Mouse (Mus musculus) MEL (cell line): Measurements from ENCODE around the gene Tnfrsf25. TPM values are rescaled to one million over a fixed set of nuclear protein-coding genes. Genes with fewer than 3 reads are reported as not detected.

Experiments
- DNase-seq: peaks from one replicate; pipeline ENCODE4 v3.0.0; 2011; ENCODE audit warnings: low read depth, low spot score
- H3K27ac ChIP-seq: 2 replicates; pipeline ENCODE4 v1.5.1; 2012; ENCODE audit warnings: low read depth, mild to moderate bottlenecking, control low read depth, low read length, moderate library complexity; ENCODE audit not compliant: control insufficient read depth
- H3K27me3 ChIP-seq, 2 experiments: fragments of 150-350 bp in 1 of 2; sonication (generic) in 1 of 2; 2 replicates each; pipeline ENCODE4 v1.6.1; 2012; ENCODE audit warnings: low read length in 2 of 2, mild to moderate bottlenecking in 2 of 2, improper control_type of control experiment in 1 of 2, moderate library complexity in 1 of 2; ENCODE audit not compliant: insufficient read depth in 2 of 2, control insufficient read depth in 1 of 2
- H3K36me3 ChIP-seq, 2 experiments: 2 replicates each; pipeline ENCODE4 v1.6.1; 2012 to 2014; ENCODE audit warnings: low read length in 2 of 2, improper control_type of control experiment in 1 of 2, inconsistent platforms in 1 of 2, mild to moderate bottlenecking in 1 of 2; ENCODE audit not compliant: insufficient read depth in 2 of 2, control insufficient read depth in 1 of 2
- H3K4me1 ChIP-seq, 2 experiments: fragments of 150-350 bp in 1 of 2; sonication (generic) in 1 of 2; 2 replicates each; pipeline ENCODE4 v1.6.1; 2012; ENCODE audit warnings: low read length in 2 of 2, improper control_type of control experiment in 1 of 2, mild to moderate bottlenecking in 1 of 2; ENCODE audit not compliant: insufficient read depth in 2 of 2, control insufficient read depth in 1 of 2
- H3K4me3 ChIP-seq, 2 experiments: fragments of 150-350 bp in 1 of 2; sonication (generic) in 1 of 2; 2 replicates each; pipeline ENCODE4 v1.5.1; 2012; ENCODE audit warnings: low read depth in 2 of 2, low read length in 2 of 2, mild to moderate bottlenecking in 2 of 2, moderate library complexity in 2 of 2, control low read depth in 1 of 2, improper control_type of control experiment in 1 of 2; ENCODE audit not compliant: control insufficient read depth in 1 of 2, insufficient read depth in 1 of 2
- H3K79me2 ChIP-seq: 2 replicates; pipeline ENCODE4 v1.6.1; 2012; ENCODE audit warnings: mild to moderate bottlenecking, low read length, moderate library complexity; ENCODE audit not compliant: control insufficient read depth, poor library complexity, insufficient read depth
- H3K9ac ChIP-seq: 2 replicates; pipeline ENCODE4 v1.6.1; 2012; ENCODE audit warnings: low read depth, mild to moderate bottlenecking, control low read depth, low read length, moderate library complexity; ENCODE audit not compliant: control insufficient read depth, poor library complexity, severe bottlenecking
- H3K9me3 ChIP-seq: fragments of 150-350 bp; sonication (generic); replicated peaks from 2 replicates; pipeline ENCODE4 v1.6.1; 2012; ENCODE audit warnings: mild to moderate bottlenecking, low read length, improper control_type of control experiment, moderate library complexity; ENCODE audit not compliant: insufficient read depth
- ETS1 ChIP-seq: IDR thresholded peaks from 2 replicates; pipeline ENCODE4 v1.6.1; 2012; ENCODE audit warnings: low read depth, mild to moderate bottlenecking, inconsistent platforms, low read length, improper control_type of control experiment, moderate library complexity
- GATA1 ChIP-seq: IDR thresholded peaks from 2 replicates; pipeline ENCODE4 v1.6.1; 2011; ENCODE audit warnings: low read depth, low read length, improper control_type of control experiment
- HCFC1 ChIP-seq: IDR thresholded peaks from 2 replicates; pipeline ENCODE4 v1.6.1; 2012; ENCODE audit warnings: low read depth, mild to moderate bottlenecking, inconsistent platforms, low read length, improper control_type of control experiment, moderate library complexity
- MAX ChIP-seq: IDR thresholded peaks from 2 replicates; pipeline ENCODE4 v1.6.1; 2011; ENCODE audit warnings: low read length, improper control_type of control experiment
- NELFE ChIP-seq: IDR thresholded peaks from 2 replicates; pipeline ENCODE4 v1.6.1; 2011; ENCODE audit warnings: low read depth, low read length, improper control_type of control experiment
- NRF1 ChIP-seq: IDR thresholded peaks from 2 replicates; pipeline ENCODE4 v1.6.1; 2014; ENCODE audit warnings: low read depth, mild to moderate bottlenecking, inconsistent platforms, low read length, improper control_type of control experiment, moderate library complexity; ENCODE audit not compliant: poor library complexity, insufficient read depth, severe bottlenecking
- POLR2A ChIP-seq, 2 experiments: IDR thresholded peaks; 2 replicates each; pipeline ENCODE4 v1.6.1; 2011 to 2012; ENCODE audit warnings: low read length in 2 of 2, mild to moderate bottlenecking in 2 of 2, control low read depth in 1 of 2, improper control_type of control experiment in 1 of 2, low read depth in 1 of 2, moderate library complexity in 1 of 2; ENCODE audit not compliant: control insufficient read depth in 1 of 2, insufficient read depth in 1 of 2, poor library complexity in 1 of 2
- TBP ChIP-seq: IDR thresholded peaks from 2 replicates; pipeline ENCODE4 v1.8.0; 2011; ENCODE audit warnings: low read depth, low read length, improper control_type of control experiment
- TCF12 ChIP-seq: IDR thresholded peaks from 2 replicates; pipeline ENCODE4 v1.6.1; 2014; ENCODE audit warnings: low read depth, mild to moderate bottlenecking, inconsistent platforms, low read length, improper control_type of control experiment, moderate library complexity
- ZKSCAN1 ChIP-seq: IDR thresholded peaks from 2 replicates; pipeline ENCODE4 v1.6.1; 2012; ENCODE audit warnings: low read depth, mild to moderate bottlenecking, inconsistent platforms, low read length, improper control_type of control experiment, moderate library complexity
- ZMIZ1 ChIP-seq: IDR thresholded peaks from 2 replicates; pipeline ENCODE4 v1.6.1; 2012; ENCODE audit warnings: low read depth, mild to moderate bottlenecking, inconsistent platforms, low read length, improper control_type of control experiment, moderate library complexity
- polyA plus RNA-seq, 2 experiments: library from polyadenylated mRNA; stranded (reverse) in 1 of 2; unstranded in 1 of 2; fragments of >175 nt in 1 of 2; fragments of >200 nt in 1 of 2; gene quantifications; 2 replicates each; pipeline versions ENCODE4 v1.2.1 to v1.2.4; 2012; ENCODE audit warnings: low replicate concordance in 2 of 2, low read depth in 1 of 2; ENCODE audit not compliant: insufficient read length in 2 of 2, insufficient read depth in 1 of 2, missing spikeins in 1 of 2
- total RNA-seq: library from RNA; depleted of rRNA; stranded (reverse); fragments of 300-350 nt; gene quantifications from 2 replicates; pipeline ENCODE4 v1.2.3, GENCODE M21; 2012; rRNA removed

Tnfrsf25 gene
- total and polyA plus RNA-seq, 3 experiments = 0.97 to 1.1 TPM; not detected in 1

GRCm38 (mm10) chr4:152168052-152168451, 52.3 kb downstream of the Tnfrsf25 start:
- Histone ChIP-seq H3K9me3 (no peaks in the 10 kb centered on the region), H3K27ac (no peak overlapping the region), H3K36me3 (no peaks in the 10 kb centered on the region), H3K4me3 (no peak overlapping the region), H3K9ac (no peak overlapping the region), H3K27me3 (no peaks in the 10 kb centered on the region), H3K79me2 (no peaks in the 10 kb centered on the region), H3K4me1 (peaks cover 0 to 8% of the 10 kb centered on the region in 2 experiments; a peak in 1 of 4 replicates)
- no peak for TF ChIP-seq MAX
- TF ChIP-seq NRF1 = no peak
- no peak for TF ChIP-seq NELFE
- no peak for DNase-seq

GRCm38 (mm10) chr4:152169103-152169502, 53.4 kb downstream of the Tnfrsf25 start:
- TF ChIP-seq ZMIZ1 = peak; percentile 29; the same call in 1 of the 2 replicates
- TF ChIP-seq GATA1 = peak; percentile 68
- no peak for TF ChIP-seq ETS1
- TF ChIP-seq NELFE = 0 out of 2 replicates have a peak, but pooled peaks have one; percentile 29
- TF ChIP-seq TCF12 = peak; percentile 30; the same call in 1 of the 2 replicates
- peak; percentile 57; the same call in 1 of the 2 replicates for TF ChIP-seq TBP
- TF ChIP-seq ZKSCAN1 = no peak
- TF ChIP-seq HCFC1 = peak; percentile 41; the same call in 1 of the 2 replicates
- TF ChIP-seq POLR2A (IDR thresholded peaks at IDR 0.05; ENCODE audit: control insufficient read depth in 1 of 2, insufficient read depth in 1 of 2, low read depth in 1 of 2, low read length in 2 of 2, poor library complexity in 1 of 2) = peak in 1 of 2 experiments; percentile 37; a peak in 2 of 4 replicates
- no peaks in the 10 kb centered on the region for H3K79me2 ChIP-seq
- H3K9me3 ChIP-seq = no peaks in the 10 kb centered on the region
- H3K27ac ChIP-seq = no peak overlapping the region
- H3K27me3 ChIP-seq = no peaks in the 10 kb centered on the region
- no peaks in the 10 kb centered on the region for H3K36me3 ChIP-seq
- peak; percentile 47 for DNase-seq
- H3K4me1 ChIP-seq = peaks cover 0 to 8% of the 10 kb centered on the region in 2 experiments; a peak in 1 of 4 replicates
- peak overlapping the region; percentile 47 to 65 for H3K4me3 ChIP-seq
- peak overlapping the region; percentile 68 for H3K9ac ChIP-seq

Other genes with a start within 250 kb of the Tnfrsf25 start
- gene Dnajc11, start 182.2 kb upstream of the Tnfrsf25 start, total RNA-seq = 109 and 128 TPM in 2 replicates
- gene Dnajc11, start 182.2 kb upstream of the Tnfrsf25 start, polyA plus RNA-seq = 100 to 1,000 TPM; 157 to 278 TPM
- 12.0 and 13.7 TPM in 2 replicates for gene Thap3, start 126.9 kb upstream of the Tnfrsf25 start, total RNA-seq
- 10 to 100 TPM in 1 of 2 experiments, not detected in 1; 17.2 TPM for gene Thap3, start 126.9 kb upstream of the Tnfrsf25 start, polyA plus RNA-seq
- gene Phf13, start 119.7 kb upstream of the Tnfrsf25 start, total RNA-seq = 2.0 and 3.2 TPM in 2 replicates
- gene Phf13, start 119.7 kb upstream of the Tnfrsf25 start, polyA plus RNA-seq = 1 to 10 TPM in 1 of 2 experiments, not detected in 1; 6.6 TPM
- 17.5 and 18.0 TPM in 2 replicates for gene Klhl21, start 107.1 kb upstream of the Tnfrsf25 start, total RNA-seq
- gene Klhl21, start 107.1 kb upstream of the Tnfrsf25 start, polyA plus RNA-seq = 10 to 100 TPM in 1 of 2 experiments, not detected in 1; 22.5 TPM
- 9.4 and 12.1 TPM in 2 replicates for gene Zbtb48, start 88.3 kb upstream of the Tnfrsf25 start, total RNA-seq
- gene Zbtb48, start 88.3 kb upstream of the Tnfrsf25 start, polyA plus RNA-seq = 10 to 100 TPM in 1 of 2 experiments, not detected in 1; 21.4 TPM
- gene Tas1r1, start 77.4 kb upstream of the Tnfrsf25 start, total RNA-seq = 0.12 TPM in 1 of 2 replicates, not detected in the other
- under 1 TPM in 1 of 2 experiments, not detected in 1; 0.21 TPM for gene Tas1r1, start 77.4 kb upstream of the Tnfrsf25 start, polyA plus RNA-seq
- 75.1 and 80.9 TPM in 2 replicates for gene Nol9, start 76.6 kb upstream of the Tnfrsf25 start, total RNA-seq
- gene Nol9, start 76.6 kb upstream of the Tnfrsf25 start, polyA plus RNA-seq = 100 to 1,000 TPM in 1 of 2 experiments, 10 to 100 TPM in 1; 80.3 to 114 TPM
- 9.6 and 10.8 TPM in 2 replicates for gene Plekhg5, start 43.4 kb upstream of the Tnfrsf25 start, total RNA-seq
- 10 to 100 TPM in 1 of 2 experiments, not detected in 1; 19.6 TPM for gene Plekhg5, start 43.4 kb upstream of the Tnfrsf25 start, polyA plus RNA-seq
- 4.5 and 5.0 TPM in 2 replicates for gene Espn, start 36.4 kb downstream of the Tnfrsf25 start, total RNA-seq
- gene Espn, start 36.4 kb downstream of the Tnfrsf25 start, polyA plus RNA-seq = 10 to 100 TPM in 1 of 2 experiments, not detected in 1; 19.6 TPM
- gene Hes2, start 42.9 kb downstream of the Tnfrsf25 start, total RNA-seq = 0.20 TPM in 1 of 2 replicates, not detected in the other
- gene Hes2, start 42.9 kb downstream of the Tnfrsf25 start, polyA plus RNA-seq = under 1 TPM in 1 of 2 experiments, not detected in 1; 0.28 TPM
- gene Acot7, start 62.2 kb downstream of the Tnfrsf25 start, total RNA-seq = 81.8 and 92.7 TPM in 2 replicates
- gene Acot7, start 62.2 kb downstream of the Tnfrsf25 start, polyA plus RNA-seq = 100 to 1,000 TPM in 1 of 2 experiments, not detected in 1; 127 TPM
- gene Gpr153, start 158.3 kb downstream of the Tnfrsf25 start, total RNA-seq = not detected in 2 replicates
- gene Gpr153, start 158.3 kb downstream of the Tnfrsf25 start, polyA plus RNA-seq = under 1 TPM in 1 of 2 experiments, not detected in 1; 0.08 TPM
- not detected in 2 replicates for gene Hes3, start 175.7 kb downstream of the Tnfrsf25 start, total RNA-seq
- gene Hes3, start 175.7 kb downstream of the Tnfrsf25 start, polyA plus RNA-seq = under 1 TPM in 1 of 2 experiments, not detected in 1; 0.04 TPM
- gene Icmt, start 181.3 kb downstream of the Tnfrsf25 start, total RNA-seq = 30.3 and 30.4 TPM in 2 replicates
- gene Icmt, start 181.3 kb downstream of the Tnfrsf25 start, polyA plus RNA-seq = 10 to 100 TPM in 1 of 2 experiments, not detected in 1; 50.8 TPM
- not detected in 2 replicates for gene Rnf207, start 203.1 kb downstream of the Tnfrsf25 start, total RNA-seq
- gene Rnf207, start 203.1 kb downstream of the Tnfrsf25 start, polyA plus RNA-seq = under 1 TPM in 1 of 2 experiments, not detected in 1; 0.36 TPM
- gene Rpl22, start 209.8 kb downstream of the Tnfrsf25 start, total RNA-seq = 1,745 and 1,792 TPM in 2 replicates
- 1,000 to 10,000 TPM in 1 of 2 experiments, not detected in 1; 1,885 TPM for gene Rpl22, start 209.8 kb downstream of the Tnfrsf25 start, polyA plus RNA-seq
- 0.15 and 0.39 TPM in 2 replicates for gene Chd5, start 222.7 kb downstream of the Tnfrsf25 start, total RNA-seq
- gene Chd5, start 222.7 kb downstream of the Tnfrsf25 start, polyA plus RNA-seq = under 1 TPM in 1 of 2 experiments, not detected in 1; 0.91 TPM